Mouse (Mus musculus) liver, embryonic 11.5 days (tissue): ENCODE measurements at regions not wholly inside any gene's neighbourhood (a gene's known extent, or its start where the extent isn't known, plus 50 kb on each side); places are given as distances from the start of the nearest gene placed in this dataset.

Experiments
- ATAC-seq: fragments of 200-750 bp; cut with Nextera tagmentation; replicated peaks from 2 replicates; pipeline ENCODE4 v1.8.0; 2017; ENCODE audit warnings: moderate number of reproducible peaks, mild to moderate bottlenecking, moderate TSS enrichment, moderate library complexity; ENCODE audit not compliant: low FRiP score
- DNase-seq: peaks from one replicate; pipeline ENCODE4 v3.0.0-alpha.2; 2017; ENCODE audit warnings: low spot score
- H3K27ac ChIP-seq: fragments of 300-500 bp; sonication (generic); 2 replicates; pipeline ENCODE4 v1.5.1; 2014; ENCODE audit warnings: mild to moderate bottlenecking, low read depth, low read length, control low read depth
- H3K27me3 ChIP-seq: fragments of 300-500 bp; sonication (generic); replicated peaks from 2 replicates; pipeline ENCODE4 v1.6.1; 2014; ENCODE audit warnings: low read length, mixed read lengths; ENCODE audit not compliant: control insufficient read depth, insufficient read depth
- H3K36me3 ChIP-seq: fragments of 300-500 bp; sonication (generic); 2 replicates; pipeline ENCODE4 v1.6.1; 2014; ENCODE audit warnings: mild to moderate bottlenecking, low read length, moderate library complexity, mixed read lengths; ENCODE audit not compliant: control insufficient read depth, insufficient read depth
- H3K4me1 ChIP-seq: fragments of 300-500 bp; sonication (generic); replicated peaks from 2 replicates; pipeline ENCODE4 v1.6.1; 2014; ENCODE audit warnings: low read length, mixed read lengths; ENCODE audit not compliant: control insufficient read depth, insufficient read depth
- H3K4me2 ChIP-seq: fragments of 300-500 bp; sonication (generic); 2 replicates; pipeline ENCODE4 v1.6.1; 2014; ENCODE audit warnings: mild to moderate bottlenecking, control low read depth, moderate library complexity
- H3K4me3 ChIP-seq: fragments of 300-500 bp; sonication (generic); 2 replicates; pipeline ENCODE4 v1.5.1; 2014; ENCODE audit warnings: low read depth, low read length, control low read depth
- H3K9ac ChIP-seq: fragments of 300-500 bp; sonication (generic); 2 replicates; pipeline ENCODE4 v1.6.1; 2014; ENCODE audit warnings: low read depth, low read length, control low read depth
- H3K9me3 ChIP-seq: fragments of 300-500 bp; sonication (generic); 2 replicates; pipeline ENCODE4 v1.6.1; 2016; ENCODE audit warnings: low read length, inconsistent platforms, mixed read lengths; ENCODE audit not compliant: control insufficient read depth
- WGBS: fragments of 180-500 bp; shearing (Covaris S2); extraction: QIAGEN DNeasy Blood & Tissue Kit; methylation state at CpG from one replicate; pipeline ENCODE4 v1.1.7; 2014; 5-methylcytosine and 5-hydroxymethylcytosine counted together

GRCm38 (mm10) chr10:125467503-125467902 lies 78.2 kb upstream of the Slc16a7 start:
- WGBS = 88% methylated on average over 5 of the region's 5 CpGs

GRCm38 (mm10) chr10:125488350-125488749 lies 99.1 kb upstream of the Slc16a7 start:
- Histone ChIP-seq H3K27ac (no peak overlapping the region), H3K9ac (no peak overlapping the region), H3K27me3 (no peaks in the 10 kb centered on the region), H3K4me3 (no peak overlapping the region), H3K4me2 (no peak overlapping the region), H3K4me1 (no peaks in the 10 kb centered on the region), H3K36me3 (no peaks in the 10 kb centered on the region), H3K9me3 (no peaks in the 10 kb centered on the region)
- WGBS = 60% methylated on average over 3 of the region's 3 CpGs
- ATAC-seq = no peak
- no peak for DNase-seq

More at GRCm38 (mm10) chr10:125467503-125467902, 78.2 kb upstream of the Slc16a7 start:
- Histone ChIP-seq H3K27ac (no peak overlapping the region), H3K27me3 (no peaks in the 10 kb centered on the region), H3K4me3 (no peak overlapping the region), H3K4me1 (no peaks in the 10 kb centered on the region), H3K36me3 (no peaks in the 10 kb centered on the region), H3K9me3 (no peaks in the 10 kb centered on the region), H3K4me2 (no peak overlapping the region), H3K9ac (no peak overlapping the region)
- no peak for ATAC-seq
- no peak for DNase-seq

GRCm38 (mm10) chr10:125490395-125490794 lies 101.1 kb upstream of the Slc16a7 start:
- no peak for ATAC-seq
- H3K9me3 ChIP-seq = no peaks in the 10 kb centered on the region
- 66% methylated on average over 4 of the region's 4 CpGs for WGBS
- H3K27ac ChIP-seq = no peak overlapping the region
- H3K9ac ChIP-seq = no peak overlapping the region
- H3K36me3 ChIP-seq = no peaks in the 10 kb centered on the region
- no peak for DNase-seq
- no peaks in the 10 kb centered on the region for H3K27me3 ChIP-seq
- H3K4me1 ChIP-seq = no peaks in the 10 kb centered on the region
- no peak overlapping the region for H3K4me2 ChIP-seq
- H3K4me3 ChIP-seq = no peak overlapping the region

GRCm38 (mm10) chr10:125494489-125494888 lies 105.2 kb upstream of the Slc16a7 start:
- 62% methylated on average over 4 of the region's 4 CpGs for WGBS
- Histone ChIP-seq H3K9me3 (no peaks in the 10 kb centered on the region), H3K4me1 (no peaks in the 10 kb centered on the region), H3K4me2 (no peak overlapping the region), H3K27me3 (no peaks in the 10 kb centered on the region), H3K4me3 (no peak overlapping the region), H3K9ac (no peak overlapping the region), H3K36me3 (no peaks in the 10 kb centered on the region), H3K27ac (no peak overlapping the region)
- DNase-seq (no peak), ATAC-seq (no peak)

- DNase-seq = no peak
- WGBS = 28% methylated on average over 1 of the region's 1 CpGs
Observed at GRCm38 (mm10) chr10:125498347-125498746, 109.1 kb upstream of the Slc16a7 start.

GRCm38 (mm10) chr10:125500338-125500737 lies 111.1 kb upstream of the Slc16a7 start:
- WGBS = 82% methylated on average over 4 of the region's 4 CpGs
- no peak for DNase-seq

More at GRCm38 (mm10) chr10:125498347-125498746, 109.1 kb upstream of the Slc16a7 start:
- no peaks in the 10 kb centered on the region for H3K27me3 ChIP-seq
- ATAC-seq = no peak
- no peak overlapping the region for H3K4me3 ChIP-seq
- no peaks in the 10 kb centered on the region for H3K9me3 ChIP-seq
- no peak overlapping the region for H3K27ac ChIP-seq
- no peak overlapping the region for H3K4me2 ChIP-seq
- H3K4me1 ChIP-seq = no peaks in the 10 kb centered on the region
- H3K9ac ChIP-seq = no peak overlapping the region
- no peaks in the 10 kb centered on the region for H3K36me3 ChIP-seq

GRCm38 (mm10) chr10:125515026-125515425 lies 125.8 kb upstream of the Slc16a7 start:
- H3K27ac ChIP-seq = no peak overlapping the region
- ATAC-seq (no peak), DNase-seq (no peak)
- no peak overlapping the region for H3K4me3 ChIP-seq
- H3K27me3 ChIP-seq = no peaks in the 10 kb centered on the region
- H3K36me3 ChIP-seq = no peaks in the 10 kb centered on the region
- H3K4me1 ChIP-seq = no peaks in the 10 kb centered on the region
- H3K9ac ChIP-seq = no peak overlapping the region
- WGBS = 64% methylated on average over 5 of the region's 5 CpGs
- no peaks in the 10 kb centered on the region for H3K9me3 ChIP-seq
- no peak overlapping the region for H3K4me2 ChIP-seq

More at GRCm38 (mm10) chr10:125500338-125500737, 111.1 kb upstream of the Slc16a7 start:
- Histone ChIP-seq H3K4me1 (no peaks in the 10 kb centered on the region), H3K4me3 (no peak overlapping the region), H3K27ac (no peak overlapping the region), H3K27me3 (no peaks in the 10 kb centered on the region), H3K4me2 (no peak overlapping the region), H3K36me3 (no peaks in the 10 kb centered on the region), H3K9ac (no peak overlapping the region), H3K9me3 (no peaks in the 10 kb centered on the region)
- no peak for ATAC-seq

- no peak overlapping the region for H3K4me3 ChIP-seq
- no peaks in the 10 kb centered on the region for H3K36me3 ChIP-seq
- H3K9me3 ChIP-seq = no peaks in the 10 kb centered on the region
- DNase-seq = no peak
- no peaks in the 10 kb centered on the region for H3K4me1 ChIP-seq
- no peak overlapping the region for H3K9ac ChIP-seq
- H3K27me3 ChIP-seq = no peaks in the 10 kb centered on the region
- ATAC-seq = no peak
- no peak overlapping the region for H3K27ac ChIP-seq
- WGBS = 84% methylated on average over 6 of the region's 6 CpGs
- H3K4me2 ChIP-seq = no peak overlapping the region
Observed at GRCm38 (mm10) chr10:125530876-125531275, 141.6 kb upstream of the Slc16a7 start.

GRCm38 (mm10) chr10:125538316-125538715 lies 149.1 kb upstream of the Slc16a7 start:
- no peak overlapping the region for H3K4me2 ChIP-seq
- no peak for DNase-seq
- H3K27me3 ChIP-seq = no peaks in the 10 kb centered on the region
- no peaks in the 10 kb centered on the region for H3K36me3 ChIP-seq
- H3K27ac ChIP-seq = no peak overlapping the region
- H3K4me3 ChIP-seq = no peak overlapping the region
- ATAC-seq = no peak
- H3K9ac ChIP-seq = no peak overlapping the region
- WGBS = 23% methylated on average over 1 of the region's 1 CpGs
- H3K9me3 ChIP-seq = no peaks in the 10 kb centered on the region
- H3K4me1 ChIP-seq = no peaks in the 10 kb centered on the region
